Mouse (Mus musculus) hindbrain, embryonic 14.5 days (tissue): ENCODE results near the gene Kcnc3. TPM values are rescaled to one million over a fixed set of nuclear protein-coding genes. Genes with fewer than 3 reads are reported as not detected.

Experiments
- ATAC-seq: fragments of 200-750 bp; cut with Nextera tagmentation; 2 replicates; pipeline ENCODE4 v1.8.0; 2017; ENCODE audit warnings: moderate number of reproducible peaks, mild to moderate bottlenecking, moderate TSS enrichment, moderate library complexity; ENCODE audit not compliant: low FRiP score
- DNase-seq: peaks from one replicate; pipeline ENCODE4 v3.0.0-alpha.2; 2015; ENCODE audit warnings: low spot score
- H3K27ac ChIP-seq: fragments of 300-500 bp; sonication (generic); 2 replicates; pipeline ENCODE4 v1.5.1; 2014; ENCODE audit warnings: mild to moderate bottlenecking, moderate library complexity
- H3K27me3 ChIP-seq: fragments of 300-500 bp; sonication (generic); 2 replicates; pipeline ENCODE4 v1.6.1; 2014; ENCODE audit warnings: mild to moderate bottlenecking, low read length, mixed read lengths; ENCODE audit not compliant: control insufficient read depth, insufficient read depth
- H3K36me3 ChIP-seq: fragments of 300-500 bp; sonication (generic); replicated peaks from 2 replicates; pipeline ENCODE4 v1.6.1; 2014; ENCODE audit not compliant: control insufficient read depth, insufficient read depth
- H3K4me1 ChIP-seq: fragments of 300-500 bp; sonication (generic); replicated peaks from 2 replicates; pipeline ENCODE4 v1.6.1; 2014; ENCODE audit warnings: antibody characterized with exemption, low read length, mixed read lengths; ENCODE audit not compliant: control insufficient read depth, insufficient read depth
- H3K4me2 ChIP-seq: fragments of 300-500 bp; sonication (generic); replicated peaks from 2 replicates; pipeline ENCODE4 v1.6.1; 2014; ENCODE audit warnings: mild to moderate bottlenecking, moderate library complexity
- H3K4me3 ChIP-seq: fragments of 300-500 bp; sonication (generic); replicated peaks from 2 replicates; pipeline ENCODE4 v1.5.1; 2014; ENCODE audit warnings: mild to moderate bottlenecking, low read length
- H3K9ac ChIP-seq: fragments of 300-500 bp; sonication (generic); 2 replicates; pipeline ENCODE4 v1.6.1; 2014
- H3K9me3 ChIP-seq: fragments of 300-500 bp; sonication (generic); 2 replicates; pipeline ENCODE4 v1.6.1; 2016; ENCODE audit warnings: low read length; ENCODE audit not compliant: control insufficient read depth
- WGBS: fragments of 180-500 bp; shearing (Covaris S2); extraction: QIAGEN DNeasy Blood & Tissue Kit; methylation state at CpG from one replicate; pipeline ENCODE4 v1.1.7; 2014; 5-methylcytosine and 5-hydroxymethylcytosine counted together
- polyA plus RNA-seq: library from polyadenylated mRNA; unstranded; fragments of >200 nt; fragmentation: Nextera tagmentation; extraction: Ambion mirVana; gene quantifications from 2 replicates; pipeline ENCODE4 v1.2.1, GENCODE M21; 2014

The Kcnc3 gene
- 7.2 and 8.6 TPM in 2 replicates for polyA plus RNA-seq

- 0 out of 2 replicates have a peak, but pooled peaks cover 8% of the 10 kb centered on the region for H3K36me3 ChIP-seq
- peak within 1 kb of the TSS; percentile 63 for H3K4me3 ChIP-seq
- WGBS, result under 1% methylated on average over 67 of the region's 80 CpGs
- peak within 1 kb of the TSS; percentile 87 for H3K4me2 ChIP-seq
- peak within 1 kb of the TSS; percentile 77 for H3K27ac ChIP-seq
- peaks cover 19% of the 10 kb centered on the region for H3K27me3 ChIP-seq
- ATAC-seq (peak; percentile 93), DNase-seq (peak; percentile 88)
- H3K9me3 ChIP-seq, result no peaks in the 10 kb centered on the region
- H3K4me1 ChIP-seq, result peaks cover 58% of the 10 kb centered on the region
- peak within 1 kb of the TSS; percentile 71 for H3K9ac ChIP-seq
These were observed at the start of gene Kcnc3 for GRCm38 (mm10) chr7:44590402-44591347. Gene Kcnc3, plus strand, starts transcription at chr7:44590664.

DNA sequence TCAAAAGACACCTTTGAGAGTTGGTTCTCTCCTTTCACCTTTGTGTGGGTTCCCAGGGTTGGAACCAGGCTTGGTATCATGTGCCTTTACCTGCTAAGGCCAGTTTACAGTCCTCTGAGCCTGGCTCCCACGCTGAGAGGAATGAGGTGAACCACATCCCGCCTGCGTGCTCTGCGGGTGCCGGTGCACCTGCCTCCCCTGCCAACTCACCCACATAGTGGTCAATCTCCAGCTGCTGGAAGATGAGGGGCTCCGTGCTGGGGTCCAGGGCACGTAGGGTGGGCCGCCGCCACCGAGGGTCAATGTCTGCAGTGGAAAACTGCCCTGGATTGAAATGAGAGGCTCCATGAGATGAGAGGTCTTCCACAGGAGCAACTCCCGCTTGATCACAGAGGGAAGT, 47.9 kb upstream of the Kcnc3 start:
- Histone ChIP-seq H3K4me1 (peaks cover 1% of the 10 kb centered on the region; the same call in 1 of the 2 replicates), H3K36me3 (peaks cover 34% of the 10 kb centered on the region), H3K4me3 (no peak overlapping the region), H3K9ac (no peak overlapping the region), H3K9me3 (no peaks in the 10 kb centered on the region), H3K27me3 (no peaks in the 10 kb centered on the region), H3K27ac (no peak overlapping the region), H3K4me2 (no peak overlapping the region)
- ATAC-seq, result no peak
- DNase-seq, result no peak
- 95% methylated on average over 11 of the region's 11 CpGs for WGBS

- peaks cover 34% of the 10 kb centered on the region for H3K36me3 ChIP-seq
- WGBS, result 84% methylated on average over 12 of the region's 12 CpGs
- no peak overlapping the region for H3K9ac ChIP-seq
- DNase-seq (no peak), ATAC-seq (no peak)
- no peak overlapping the region for H3K4me2 ChIP-seq
- no peaks in the 10 kb centered on the region for H3K9me3 ChIP-seq
- peaks cover 7% of the 10 kb centered on the region for H3K4me1 ChIP-seq
- H3K27me3 ChIP-seq, result no peaks in the 10 kb centered on the region
- H3K27ac ChIP-seq, result no peak overlapping the region
- H3K4me3 ChIP-seq, result no peak overlapping the region
These were observed 47.4 kb upstream of the Kcnc3 start for GRCm38 (mm10) chr7:44543071-44543470.

GRCm38 (mm10) chr7:44546274-44546673, 44.2 kb upstream of the Kcnc3 start:
- H3K4me2 ChIP-seq, result no peak overlapping the region
- peaks cover 25% of the 10 kb centered on the region for H3K36me3 ChIP-seq
- 97% methylated on average over 3 of the region's 3 CpGs for WGBS
- no peaks in the 10 kb centered on the region for H3K27me3 ChIP-seq
- ATAC-seq (no peak), DNase-seq (no peak)
- H3K27ac ChIP-seq, result no peak overlapping the region
- no peaks in the 10 kb centered on the region for H3K9me3 ChIP-seq
- H3K4me1 ChIP-seq, result peaks cover 8% of the 10 kb centered on the region
- no peak overlapping the region for H3K9ac ChIP-seq
- H3K4me3 ChIP-seq, result no peak overlapping the region

DNA sequence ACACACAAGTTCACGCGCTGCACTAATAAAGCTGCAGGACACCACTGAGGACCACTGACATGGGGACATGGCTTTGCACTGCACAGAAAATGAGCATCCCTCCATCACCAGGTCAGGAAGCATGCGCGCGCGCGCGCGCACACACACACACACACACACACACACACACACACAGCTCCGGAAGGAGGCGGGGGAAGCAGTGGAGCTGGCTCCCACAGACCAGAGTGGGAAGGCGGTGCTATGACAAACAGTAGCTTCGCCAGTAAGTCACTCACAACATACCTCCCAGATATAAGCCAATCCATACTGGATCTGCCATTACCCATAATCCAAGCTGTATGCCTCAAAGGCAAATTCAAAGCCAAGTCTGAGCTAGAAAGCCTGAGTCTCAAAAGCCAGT, 43.4 kb upstream of the Kcnc3 start:
- Histone ChIP-seq H3K4me3 (no peak overlapping the region), H3K4me2 (0 out of 2 replicates have a peak overlapping the region, but pooled peaks have one; percentile 83), H3K27me3 (no peaks in the 10 kb centered on the region), H3K27ac (no peak overlapping the region), H3K9me3 (no peaks in the 10 kb centered on the region), H3K36me3 (peaks cover 27% of the 10 kb centered on the region), H3K9ac (peak overlapping the region; percentile 52; the same call in 1 of the 2 replicates), H3K4me1 (peaks cover 8% of the 10 kb centered on the region)
- ATAC-seq (no peak), DNase-seq (no peak)
- WGBS, result 98% methylated on average over 13 of the region's 13 CpGs

DNA sequence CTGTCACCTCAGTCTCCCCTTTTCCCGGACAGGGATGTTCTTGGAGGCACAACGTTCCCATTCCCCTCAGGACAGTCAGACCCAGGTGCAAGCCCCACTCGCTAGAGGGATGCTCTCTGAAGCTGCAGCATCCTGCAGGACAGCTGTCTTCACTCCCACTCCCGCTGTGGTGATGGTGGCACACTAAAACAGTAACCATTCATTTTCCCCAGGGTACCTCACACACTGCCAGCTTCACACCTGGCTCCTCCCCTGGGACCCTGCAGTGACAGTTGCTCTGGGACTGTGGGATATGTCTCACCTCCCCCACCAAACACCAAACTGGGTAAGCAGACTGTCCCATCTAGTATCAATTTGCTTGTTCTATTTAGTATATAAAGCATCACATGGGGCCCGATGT, 42.7 kb upstream of the Kcnc3 start:
- no peak overlapping the region for H3K27ac ChIP-seq
- no peak for DNase-seq
- H3K36me3 ChIP-seq, result peaks cover 28% of the 10 kb centered on the region
- H3K4me1 ChIP-seq, result peaks cover 10% of the 10 kb centered on the region
- peak overlapping the region; percentile 43 for H3K4me3 ChIP-seq
- H3K9ac ChIP-seq, result peak overlapping the region; percentile 52; the same call in 1 of the 2 replicates
- H3K9me3 ChIP-seq, result no peaks in the 10 kb centered on the region
- H3K4me2 ChIP-seq, result peak overlapping the region; percentile 83
- no peak for ATAC-seq
- no peaks in the 10 kb centered on the region for H3K27me3 ChIP-seq
- 25% methylated on average over 5 of the region's 5 CpGs for WGBS

- peak within 1 kb of the TSS; percentile 28; the same call in 1 of the 2 replicates for H3K27ac ChIP-seq
- DNase-seq, result peak; percentile 98
These were observed 41.9 kb upstream of the Kcnc3 start, which contains the start of gene Pold1 for GRCm38 (mm10) chr7:44548497-44549087. Gene Pold1, minus strand, starts transcription at chr7:44548849.

DNA sequence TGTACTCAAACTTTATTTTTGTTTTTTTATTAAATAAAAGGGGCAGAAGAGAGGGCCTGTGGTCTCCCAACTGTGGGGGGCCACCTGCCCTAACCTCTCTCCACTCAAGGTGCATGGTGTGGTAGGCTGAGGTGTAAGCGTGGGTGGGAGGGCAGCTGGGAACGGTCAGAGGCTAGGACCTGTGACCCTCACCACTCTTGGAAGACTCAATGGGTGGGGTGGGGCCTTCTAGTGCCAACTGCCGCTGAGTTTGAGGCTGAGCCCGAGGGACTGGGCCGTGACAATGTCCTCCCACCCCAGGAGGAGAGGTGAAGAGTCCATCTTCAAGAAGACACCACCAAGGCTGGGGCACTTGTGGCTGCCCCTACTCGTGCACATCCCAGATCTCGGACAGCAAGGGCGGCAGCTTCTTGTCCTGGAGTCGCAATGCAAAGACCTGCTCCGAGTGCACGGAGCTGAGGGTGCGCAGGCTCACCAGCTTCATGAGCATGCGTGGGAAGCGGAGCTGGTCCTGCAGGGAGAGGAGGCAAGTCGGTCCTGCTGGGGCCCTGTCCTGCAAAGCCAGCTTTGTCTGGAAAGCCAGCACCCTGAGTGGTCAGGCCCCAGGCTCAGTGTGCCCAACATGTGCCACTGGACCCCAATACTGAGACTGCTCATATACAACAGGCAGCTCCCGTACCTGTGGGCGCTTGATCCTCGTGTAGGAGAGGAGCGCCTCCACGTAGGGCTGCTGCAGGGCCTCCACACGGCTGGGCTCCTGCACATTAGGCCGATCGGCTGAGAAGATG, 40.6 kb upstream of the Kcnc3 start:
- Histone ChIP-seq H3K9ac (no peak overlapping the region), H3K4me2 (no peak overlapping the region), H3K27ac (no peak overlapping the region), H3K4me3 (no peak overlapping the region), H3K36me3 (peaks cover 28% of the 10 kb centered on the region), H3K4me1 (peaks cover 14% of the 10 kb centered on the region), H3K27me3 (no peaks in the 10 kb centered on the region), H3K9me3 (no peaks in the 10 kb centered on the region)
- DNase-seq (no peak), ATAC-seq (no peak)
- WGBS, result 96% methylated on average over 23 of the region's 23 CpGs

More at GRCm38 (mm10) chr7:44548497-44549087, 41.9 kb upstream of the Kcnc3 start, which contains the start of gene Pold1:
- peak; percentile 90 for ATAC-seq
- Histone ChIP-seq H3K4me3 (peak within 1 kb of the TSS; percentile 43), H3K4me1 (peaks cover 14% of the 10 kb centered on the region), H3K27me3 (no peaks in the 10 kb centered on the region), H3K9ac (peak within 1 kb of the TSS; percentile 52), H3K9me3 (no peaks in the 10 kb centered on the region), H3K36me3 (peaks cover 28% of the 10 kb centered on the region), H3K4me2 (peak within 1 kb of the TSS; percentile 83)
- under 1% methylated on average over 43 of the region's 43 CpGs for WGBS

GRCm38 (mm10) chr7:44550409-44550678, 40.1 kb upstream of the Kcnc3 start:
- H3K27ac ChIP-seq, result no peak overlapping the region
- H3K4me3 ChIP-seq, result no peak overlapping the region
- no peaks in the 10 kb centered on the region for H3K9me3 ChIP-seq
- H3K9ac ChIP-seq, result no peak overlapping the region
- no peak overlapping the region for H3K4me2 ChIP-seq
- DNase-seq (no peak), ATAC-seq (no peak)
- 98% methylated on average over 12 of the region's 12 CpGs for WGBS
- H3K4me1 ChIP-seq, result peaks cover 14% of the 10 kb centered on the region
- H3K36me3 ChIP-seq, result peaks cover 28% of the 10 kb centered on the region
- H3K27me3 ChIP-seq, result no peaks in the 10 kb centered on the region
